Mouse (Mus musculus) lung, postnatal 4 days (tissue): ENCODE measurements at regions not wholly inside any gene's neighbourhood (a gene's known extent, or its start where the extent isn't known, plus 50 kb on each side); places are given as distances from the start of the nearest gene placed in this dataset.

Experiments
- DNase-seq, 2 experiments: peaks; one replicate each; pipeline ENCODE4 v3.0.0; 2021

DNA sequence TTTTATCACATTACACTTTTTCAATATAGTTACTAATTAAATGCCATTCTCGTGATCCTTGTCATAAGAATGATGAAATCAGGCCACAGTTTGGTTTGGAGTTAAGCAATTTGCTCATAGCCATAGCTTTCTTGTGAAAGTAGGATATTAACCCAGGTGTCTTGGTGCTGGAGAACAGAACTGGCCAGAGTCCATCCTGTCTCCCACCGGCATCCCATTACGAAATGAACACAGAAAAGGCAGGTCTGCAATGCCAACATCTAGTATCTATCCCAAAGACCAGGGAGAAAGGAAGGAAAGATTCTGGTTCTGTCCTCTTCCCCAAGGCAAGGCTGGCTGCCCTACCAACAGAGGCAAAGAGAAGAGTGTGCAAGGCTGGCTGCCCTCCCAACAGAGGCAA, 61.6 kb upstream of the Avpr1a start:
- DNase-seq = no peak

GRCm38 (mm10) chr10:122379661-122380344, 68.5 kb upstream of the Avpr1a start:
- DNase-seq = no peak

DNA sequence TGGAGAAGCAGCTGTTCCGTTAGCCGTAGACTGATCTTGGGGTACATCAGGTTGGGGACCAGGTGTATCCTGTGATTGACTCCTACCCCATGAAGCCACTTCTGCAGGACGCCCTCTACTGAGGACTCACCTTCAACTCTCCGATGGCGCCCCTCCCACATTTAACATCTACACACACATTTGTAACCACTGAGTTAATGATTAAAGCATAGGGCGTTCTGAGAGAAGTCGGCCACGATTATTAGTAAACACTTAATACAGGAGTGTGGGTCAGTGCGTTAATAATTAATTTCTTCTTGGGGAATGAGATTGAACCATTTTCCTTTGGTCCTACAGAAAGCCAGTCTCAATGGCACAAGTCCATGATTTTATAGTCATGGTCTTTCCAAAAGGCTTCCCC, 105.0 kb upstream of the Avpr1a start:
- DNase-seq = no peak

- no peak for DNase-seq
Measured at GRCm38 (mm10) chr10:122342356-122342755, 105.9 kb upstream of the Avpr1a start.

GRCm38 (mm10) chr10:122326851-122327250, 121.4 kb upstream of the Avpr1a start:
- no peak for DNase-seq

GRCm38 (mm10) chr10:122318886-122319285, 129.4 kb upstream of the Avpr1a start:
- DNase-seq = peak; percentile 6 to 20

DNA sequence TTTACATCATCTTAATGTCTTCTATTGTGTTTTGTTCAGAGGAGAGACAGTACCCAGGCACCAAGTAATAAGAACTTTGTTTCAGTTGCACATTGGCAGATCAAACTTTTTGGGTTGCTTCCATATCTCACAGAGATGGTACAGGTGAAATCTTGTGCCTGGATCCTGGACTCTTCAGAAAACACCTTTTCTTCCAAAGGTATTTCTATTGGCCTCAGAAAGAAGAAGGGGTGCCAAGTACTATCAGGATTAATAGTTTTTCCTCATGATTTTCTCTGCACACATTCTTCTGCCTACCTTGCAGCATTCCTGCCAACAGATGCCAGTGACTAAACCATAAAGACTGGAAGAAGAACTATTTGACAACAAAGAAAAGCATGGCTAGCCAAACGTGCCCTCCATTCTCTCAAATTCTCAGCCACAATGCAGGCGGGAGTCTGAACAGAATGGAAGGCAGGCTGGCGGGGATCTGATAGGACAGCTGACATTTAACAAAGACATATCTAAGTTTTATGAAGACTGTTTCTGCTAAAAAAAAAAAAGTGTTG, 137.6 kb upstream of the Avpr1a start:
- no peak for DNase-seq

- DNase-seq = no peak
Measured at GRCm38 (mm10) chr10:122308691-122309090, 139.6 kb upstream of the Avpr1a start.

- DNase-seq = no peak
Measured at GRCm38 (mm10) chr10:122302259-122302658, 146.0 kb upstream of the Avpr1a start.

DNA sequence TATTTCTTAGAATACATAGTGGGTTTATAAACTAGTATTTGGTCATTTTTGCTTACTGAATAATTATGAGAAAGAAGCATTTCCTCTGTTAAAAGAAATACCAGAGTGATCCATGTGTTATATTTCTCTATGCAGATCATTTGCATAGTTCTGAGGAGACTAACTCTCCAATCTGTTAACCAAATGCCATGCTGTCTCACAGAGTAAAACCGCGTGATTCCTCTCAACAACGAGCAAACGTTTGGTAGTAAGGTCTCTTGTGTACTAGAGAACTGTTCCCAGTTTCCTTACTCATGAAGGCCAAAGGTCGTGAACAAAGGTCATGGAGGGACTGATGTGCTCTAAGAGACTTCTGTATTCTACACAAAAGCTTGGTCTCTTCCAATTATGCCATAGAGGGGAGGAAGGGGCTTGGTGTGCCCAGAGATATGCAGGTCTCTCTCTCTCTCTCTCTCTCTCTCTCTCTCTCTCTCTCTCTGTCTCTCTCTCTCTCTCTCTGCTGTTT, 152.3 kb upstream of the Avpr1a start:
- no peak for DNase-seq

- DNase-seq = no peak
Measured at GRCm38 (mm10) chr10:122291611-122292010, 156.7 kb upstream of the Avpr1a start.

DNA sequence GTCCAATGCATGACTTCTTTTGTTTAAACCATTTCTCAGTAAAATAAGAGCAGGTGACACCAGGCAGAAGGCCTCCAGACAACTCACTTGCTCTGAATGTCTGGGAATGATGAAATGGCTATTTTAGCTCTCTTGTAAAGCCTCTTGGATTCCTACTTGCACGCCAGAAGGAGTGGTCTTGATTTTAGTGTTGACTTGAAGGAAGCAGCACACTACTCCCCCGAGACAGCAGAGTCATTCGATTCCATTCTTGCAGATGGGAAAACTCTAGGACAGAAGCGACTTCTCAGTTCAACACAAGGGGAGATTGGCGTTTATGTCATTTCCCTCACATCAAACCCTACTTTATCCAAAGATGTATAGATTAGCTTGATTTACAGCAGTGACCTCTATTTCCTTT, 157.2 kb upstream of the Avpr1a start:
- no peak for DNase-seq

DNA sequence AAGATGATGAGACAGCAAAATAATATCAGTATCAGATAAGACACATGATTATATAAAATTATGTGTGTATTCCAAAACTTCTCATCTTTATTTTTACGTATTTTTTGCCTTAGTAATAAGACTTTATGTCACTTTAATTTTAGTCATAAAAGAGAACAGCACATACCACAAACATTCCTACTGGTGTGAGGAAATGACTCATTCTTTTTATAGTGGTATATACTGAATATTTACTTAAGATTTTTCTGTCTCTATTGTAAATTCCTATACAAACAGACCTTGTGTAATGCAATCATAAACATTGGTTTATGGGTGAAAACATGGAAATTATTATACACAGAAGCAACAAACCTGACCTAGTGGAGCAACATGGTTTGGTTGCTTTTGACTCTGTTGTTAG, 173.4 kb upstream of the Avpr1a start:
- DNase-seq = no peak

- no peak for DNase-seq
Measured at GRCm38 (mm10) chr10:122274181-122274580, 174.1 kb upstream of the Avpr1a start.

- DNase-seq = no peak
Measured at GRCm38 (mm10) chr10:122264070-122264469, 166.9 kb upstream of the Rxylt1 start.

DNA sequence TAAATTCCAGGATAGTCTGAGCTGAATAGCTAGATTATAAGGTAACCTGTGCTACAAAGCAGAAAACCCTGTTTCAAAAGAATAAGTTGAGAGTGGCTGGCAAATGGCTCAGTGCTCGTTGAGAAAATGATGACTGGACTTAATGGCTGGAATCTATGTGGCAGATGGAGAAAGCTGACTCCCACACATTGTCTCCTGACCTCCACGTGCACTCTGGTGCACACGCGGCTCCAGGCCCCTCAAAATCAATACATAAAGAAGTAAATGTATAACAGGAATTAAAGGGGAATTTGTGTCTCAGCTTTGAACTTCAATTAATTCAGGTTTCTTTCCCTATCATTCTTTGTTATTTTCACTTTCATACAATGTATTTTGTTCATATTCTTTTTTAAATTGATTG, 162.2 kb upstream of the Rxylt1 start:
- no peak for DNase-seq

DNA sequence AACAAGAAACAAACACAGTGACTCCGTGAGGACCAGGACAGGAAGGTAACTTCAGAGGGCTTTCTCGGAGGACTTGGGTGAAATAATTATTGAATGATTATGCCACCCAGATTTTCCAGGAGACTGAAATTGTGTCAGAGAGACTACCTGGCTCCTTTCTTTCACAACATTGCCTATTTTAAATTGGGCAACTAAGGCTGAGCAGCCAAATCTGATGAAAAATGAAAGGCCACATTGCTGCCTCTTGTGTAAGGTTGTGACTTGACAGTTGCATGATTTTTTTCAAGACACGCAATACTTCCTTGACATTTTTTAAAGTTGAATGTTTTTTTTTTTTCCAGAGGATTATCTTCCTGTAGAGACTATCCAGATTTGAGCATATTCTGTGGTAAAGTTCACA, 161.5 kb upstream of the Rxylt1 start:
- no peak for DNase-seq

DNA sequence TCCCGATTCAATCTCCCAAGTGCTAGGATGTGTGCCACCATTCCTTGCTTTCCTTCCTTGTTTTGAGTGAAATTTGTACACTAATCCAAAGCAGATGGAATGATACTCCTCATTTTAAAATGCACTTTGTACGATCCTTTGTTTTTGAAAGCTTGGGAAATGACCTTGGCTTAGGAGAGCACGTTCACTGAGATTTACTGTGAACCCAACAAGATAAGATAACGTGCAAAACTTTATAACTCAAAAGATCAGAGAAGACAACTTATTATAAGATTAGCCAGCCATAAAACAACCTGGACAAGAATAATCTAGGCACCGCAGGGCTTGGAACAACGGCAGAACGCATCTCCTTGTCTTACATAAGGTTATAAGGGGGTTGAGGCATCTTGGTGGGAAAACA, 134.6 kb upstream of the Rxylt1 start:
- no peak for DNase-seq

GRCm38 (mm10) chr10:122230746-122231145, 133.6 kb upstream of the Rxylt1 start:
- peak; percentile 10 to 34 for DNase-seq

GRCm38 (mm10) chr10:122225679-122226078, 128.5 kb upstream of the Rxylt1 start:
- DNase-seq = no peak

- DNase-seq = no peak
Measured at GRCm38 (mm10) chr10:122223076-122223475, 125.9 kb upstream of the Rxylt1 start.

DNA sequence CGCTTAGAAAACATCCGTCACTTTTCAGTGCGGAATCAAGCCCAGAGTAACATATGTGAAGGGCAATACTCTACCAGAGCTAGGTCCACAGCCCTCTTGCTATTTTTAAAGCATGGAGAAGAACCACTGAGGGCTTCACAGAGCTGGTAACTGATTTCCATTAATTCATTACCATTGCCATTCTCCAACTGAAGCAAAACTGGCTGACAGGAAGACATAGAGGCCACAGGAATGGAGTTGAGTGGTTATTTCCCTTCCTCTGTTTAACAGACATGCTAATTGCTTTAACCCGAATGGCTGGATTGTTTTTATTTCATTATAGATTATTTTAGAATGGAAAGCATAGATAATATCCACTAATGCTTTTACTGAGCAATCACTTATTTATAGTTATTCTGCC, 120.4 kb upstream of the Rxylt1 start:
- no peak for DNase-seq

GRCm38 (mm10) chr10:122199791-122200190, 102.6 kb upstream of the Rxylt1 start:
- DNase-seq = no peak

GRCm38 (mm10) chr10:122197703-122198102, 100.5 kb upstream of the Rxylt1 start:
- no peak for DNase-seq

GRCm38 (mm10) chr10:122194139-122194538, 97.0 kb upstream of the Rxylt1 start:
- DNase-seq = no peak
